Mouse (Mus musculus): ENCODE results near the gene Rnf152. TPM values are rescaled to one million over a fixed set of nuclear protein-coding genes. Genes with fewer than 3 reads are reported as not detected.
A peak's percentile ranks its signal among the peaks of the same experiment; 100 is the strongest.

Gene Rnf152
- total RNA-seq, 2 experiments from 2014 or later = 19.6 to 22.1 TPM

DNA sequence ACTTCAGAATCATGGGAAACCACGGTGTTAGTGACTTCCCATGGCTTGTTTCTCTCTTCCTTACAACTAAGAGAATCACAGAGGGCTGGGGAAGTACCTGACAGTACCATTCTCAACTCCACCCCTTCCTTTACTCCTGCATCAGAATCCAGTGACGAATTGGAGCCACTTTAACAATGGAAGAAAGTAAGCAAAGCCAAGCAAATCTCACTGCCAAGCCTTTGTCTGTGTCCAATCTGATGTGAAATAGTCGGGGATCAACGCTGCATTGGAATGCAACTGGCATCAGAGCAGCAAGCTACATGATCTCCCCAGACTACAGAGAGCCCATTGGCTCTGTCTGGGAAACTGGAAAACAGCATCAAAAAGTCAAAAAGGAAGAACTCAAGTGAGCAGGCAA is 31.9 kb downstream of the Rnf152 start:
- DNase-seq (ENCODE audit: extremely low spot score in 1 of 2, low spot score in 2 of 2) = no peak
- intact Hi-C loops (cut with DNase I) = no loop called here

DNA sequence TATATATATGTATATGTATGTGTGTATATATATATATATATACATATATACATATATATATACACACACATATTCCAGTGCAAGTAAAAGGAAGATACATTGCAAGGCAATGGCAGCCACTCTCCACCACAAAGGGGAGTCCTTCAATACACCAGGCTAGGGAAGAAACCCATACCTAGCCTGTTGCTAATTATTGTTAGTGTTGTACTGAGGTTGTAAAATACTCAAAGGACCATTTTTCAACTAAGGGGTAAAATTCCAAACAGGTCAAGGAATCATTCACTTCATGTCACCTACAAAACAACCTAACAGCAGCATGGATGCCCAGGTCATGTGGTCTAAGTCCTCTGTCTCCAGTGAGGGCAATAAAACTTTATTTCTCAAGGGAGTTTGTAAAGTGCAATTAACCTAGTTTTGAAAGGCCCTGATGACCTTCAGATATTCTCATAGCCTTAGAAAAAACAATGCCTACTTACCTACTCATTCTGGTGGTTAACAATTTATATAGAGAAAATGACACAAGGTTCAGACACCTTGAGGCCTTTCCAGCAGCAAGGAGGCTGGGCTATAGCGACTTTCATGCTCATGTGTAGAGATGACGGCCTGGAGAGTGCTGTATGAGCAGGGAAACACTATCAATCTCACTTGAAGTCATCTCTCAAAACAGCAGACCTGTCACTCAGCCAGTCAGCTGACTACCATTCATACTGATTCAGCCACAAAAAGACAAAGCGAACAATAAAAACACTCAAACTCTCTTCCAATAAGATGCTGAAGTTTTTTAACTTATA is 42.3 kb downstream of the Rnf152 start:
- no peak for DNase-seq (ENCODE audit: extremely low spot score in 1 of 2, low spot score in 2 of 2)
- intact Hi-C loops (cut with DNase I) = no loop called here

DNA sequence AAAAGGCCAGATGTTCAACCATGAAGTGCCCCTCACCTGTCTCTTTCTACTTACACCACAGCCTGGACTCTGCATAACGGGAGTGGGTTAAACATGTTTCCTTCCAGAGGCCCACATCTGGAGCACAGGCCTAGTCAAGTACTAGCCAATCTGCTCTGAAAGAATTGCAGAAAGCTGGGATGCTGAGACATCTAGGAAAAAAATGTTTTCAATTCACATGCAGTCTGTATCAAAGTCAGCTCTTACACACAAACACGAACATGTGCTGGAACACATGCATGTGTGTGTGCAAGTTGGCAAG is 44.0 kb downstream of the Rnf152 start:
- no peak for DNase-seq (ENCODE audit: extremely low spot score in 1 of 2, low spot score in 2 of 2)
- intact Hi-C loops (cut with DNase I) = no loop called here

DNA sequence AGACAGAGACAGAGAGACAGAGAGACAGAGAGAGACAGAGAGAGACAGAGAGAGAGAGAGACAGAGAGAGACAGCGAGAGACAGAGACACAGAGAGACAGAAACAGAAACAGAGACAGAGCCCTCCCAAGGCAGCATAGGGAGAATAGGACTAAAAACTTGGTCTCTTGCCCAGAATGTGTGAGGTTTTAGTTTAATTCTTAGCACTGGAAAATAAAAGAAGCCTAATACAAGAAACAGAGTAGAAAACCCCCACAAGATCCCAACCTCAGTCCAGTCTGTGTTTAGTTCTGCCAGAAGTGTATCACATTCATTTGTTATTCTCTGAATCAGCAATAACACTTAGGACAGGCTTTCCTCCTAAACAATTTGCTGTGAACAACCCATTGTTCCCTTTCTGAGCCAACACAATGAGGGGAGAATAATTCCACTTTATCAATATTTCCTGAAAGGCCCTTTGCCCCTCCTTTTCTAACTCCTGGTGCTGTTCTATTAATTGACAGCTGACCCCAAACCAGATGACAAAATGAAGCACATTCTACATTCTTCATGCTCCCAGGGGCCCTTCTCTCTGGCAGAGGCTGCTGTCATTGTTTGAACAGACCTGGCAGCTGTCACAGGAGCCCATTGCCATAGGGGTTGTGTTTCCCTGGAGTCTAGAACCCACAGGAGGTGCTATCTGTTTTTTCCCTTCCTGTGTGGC is 44.5 kb downstream of the Rnf152 start:
- DNase-seq (ENCODE audit: extremely low spot score in 1 of 2, low spot score in 2 of 2) = no peak
- intact Hi-C loops (cut with DNase I) = no loop called here

- intact Hi-C loops (cut with DNase I) = no loop called here
- no peak for DNase-seq (ENCODE audit: extremely low spot score in 1 of 2, low spot score in 2 of 2)
Observed at GRCm38 (mm10) chr1:105302164-105302563, 54.3 kb downstream of the Rnf152 start.

- peak in 1 of 2 experiments; percentile 17 for DNase-seq (ENCODE audit: extremely low spot score in 1 of 2, low spot score in 2 of 2)
Observed at GRCm38 (mm10) chr1:105301764-105302163, 54.7 kb downstream of the Rnf152 start.

GRCm38 (mm10) chr1:105291859-105292258 is 64.7 kb downstream of the Rnf152 start:
- DNase-seq (ENCODE audit: extremely low spot score in 1 of 2, low spot score in 2 of 2) = no peak
- intact Hi-C loops (cut with DNase I) = no loop called here

More at GRCm38 (mm10) chr1:105301764-105302163, 54.7 kb downstream of the Rnf152 start:
- intact Hi-C loops (cut with DNase I) = no loop called here

GRCm38 (mm10) chr1:105287536-105287935 is 69.0 kb downstream of the Rnf152 start:
- intact Hi-C loops (cut with DNase I) = no loop called here
- DNase-seq (ENCODE audit: extremely low spot score in 1 of 2, low spot score in 2 of 2) = no peak

GRCm38 (mm10) chr1:105286906-105287305 is 69.6 kb downstream of the Rnf152 start:
- intact Hi-C loops (cut with DNase I) = no loop called here
- no peak for DNase-seq (ENCODE audit: extremely low spot score in 1 of 2, low spot score in 2 of 2)

GRCm38 (mm10) chr1:105285001-105285400 is 71.5 kb downstream of the Rnf152 start:
- intact Hi-C loops (cut with DNase I) = no loop called here
- DNase-seq (ENCODE audit: extremely low spot score in 1 of 2, low spot score in 2 of 2) = no peak

DNA sequence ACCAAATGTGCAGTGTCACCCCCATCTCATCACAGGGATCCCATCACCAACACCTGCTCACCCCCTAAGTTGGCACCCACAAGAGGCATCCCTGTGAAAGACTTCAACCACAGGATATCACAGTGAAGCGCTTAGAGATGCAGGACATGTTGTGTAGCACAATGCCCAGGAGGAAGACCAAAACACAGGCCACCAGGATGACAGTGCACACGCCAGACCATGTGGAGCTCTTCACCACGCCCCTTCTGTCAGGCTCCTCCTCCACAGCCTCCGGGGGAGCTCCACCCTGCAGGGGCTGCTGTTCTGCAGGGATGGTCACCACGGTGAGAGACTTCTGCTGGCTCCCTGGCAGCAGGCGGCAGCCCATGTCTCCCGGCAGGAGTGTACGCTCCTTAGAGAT is 72.4 kb downstream of the Rnf152 start:
- DNase-seq (ENCODE audit: extremely low spot score in 1 of 2, low spot score in 2 of 2) = peak in 1 of 2 experiments; percentile 20
- intact Hi-C loops (cut with DNase I) = no loop called here

- intact Hi-C loops (cut with DNase I) = no loop called here
- no peak for DNase-seq (ENCODE audit: extremely low spot score in 1 of 2, low spot score in 2 of 2)
Observed at GRCm38 (mm10) chr1:105281277-105281676, 75.2 kb downstream of the Rnf152 start.

GRCm38 (mm10) chr1:105280160-105280559 is 76.3 kb downstream of the Rnf152 start:
- DNase-seq (ENCODE audit: extremely low spot score in 1 of 2, low spot score in 2 of 2) = no peak
- intact Hi-C loops (cut with DNase I) = no loop called here

DNA sequence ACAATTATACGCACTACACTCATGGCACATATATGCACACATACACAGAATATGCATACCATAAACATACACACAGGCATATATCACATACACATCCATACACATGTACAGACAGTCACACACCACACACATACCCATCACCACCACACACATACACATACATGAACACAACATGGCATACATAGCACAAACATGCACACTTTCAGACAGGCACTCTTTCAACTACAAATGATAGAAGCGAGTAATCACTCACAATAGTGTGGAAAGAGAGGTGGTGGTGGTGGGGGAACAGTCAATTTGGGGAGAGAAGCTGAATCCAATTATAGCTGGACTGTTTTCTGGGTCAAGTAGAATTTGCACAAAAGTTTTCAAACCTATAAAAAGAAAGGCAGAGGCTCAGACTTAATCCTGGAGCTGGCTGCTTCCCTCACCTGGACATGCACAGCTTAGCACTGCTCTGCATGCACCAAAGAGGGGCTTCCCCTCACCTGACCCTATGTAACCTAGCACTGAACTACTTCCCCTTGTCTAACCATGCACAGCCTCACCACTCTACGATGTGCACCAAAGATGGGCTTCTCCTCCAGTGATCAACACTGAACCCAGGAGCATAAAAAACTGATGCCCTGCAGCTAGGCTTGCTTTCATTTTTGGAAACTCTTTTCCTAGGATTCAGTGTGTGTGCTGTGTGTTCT is 81.9 kb downstream of the Rnf152 start:
- intact Hi-C loops (cut with DNase I) = no loop called here

GRCm38 (mm10) chr1:105271104-105271503 is 85.4 kb downstream of the Rnf152 start:
- no peak for DNase-seq (ENCODE audit: extremely low spot score in 1 of 2, low spot score in 2 of 2)
- intact Hi-C loops (cut with DNase I) = no loop called here

More for the DNA sequence above, 81.9 kb downstream of the Rnf152 start:
- no peak for DNase-seq (ENCODE audit: extremely low spot score in 1 of 2, low spot score in 2 of 2)

DNA sequence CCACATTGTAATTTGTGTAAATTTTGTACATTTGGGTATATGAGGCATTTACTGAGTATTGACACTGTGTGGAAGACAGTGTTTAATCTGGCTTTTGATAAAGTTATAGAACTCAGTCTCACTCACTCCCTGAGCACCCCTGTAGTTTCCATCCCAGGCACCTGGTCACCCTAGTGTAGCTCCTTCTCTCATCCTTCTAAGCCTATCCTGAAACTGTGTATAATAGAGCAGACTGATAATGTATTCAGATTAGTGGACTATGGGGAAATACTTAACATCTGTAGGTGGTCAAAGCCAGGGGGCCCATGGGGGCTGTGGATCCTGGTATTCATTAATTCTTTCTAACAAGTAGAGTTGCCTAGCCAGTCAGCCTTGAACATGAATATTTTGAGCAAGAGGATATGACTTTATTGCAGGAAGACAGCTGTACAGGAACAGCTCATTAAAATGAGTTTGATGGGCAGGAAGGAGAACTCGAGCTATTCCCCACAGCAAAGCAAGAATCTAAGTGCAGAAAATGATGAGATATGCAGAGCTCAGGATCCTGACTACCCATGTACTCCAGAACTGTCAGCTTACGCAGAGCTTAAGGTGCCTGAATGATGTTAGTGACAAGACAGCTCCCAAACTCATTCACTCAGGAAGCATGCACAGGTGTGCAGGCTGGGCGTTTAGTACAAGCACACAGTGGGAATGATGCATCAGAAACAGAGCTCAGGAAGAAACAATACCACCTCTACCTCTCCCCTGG is 93.1 kb downstream of the Rnf152 start:
- no peak for DNase-seq (ENCODE audit: extremely low spot score in 1 of 2, low spot score in 2 of 2)
- intact Hi-C loops (cut with DNase I) = no loop called here

GRCm38 (mm10) chr1:105260200-105260599 is 96.3 kb downstream of the Rnf152 start:
- intact Hi-C loops (cut with DNase I) = no loop called here
- DNase-seq (ENCODE audit: extremely low spot score in 1 of 2, low spot score in 2 of 2) = no peak

- intact Hi-C loops (cut with DNase I) = no loop called here
Observed at GRCm38 (mm10) chr1:105257199-105257598, 99.3 kb downstream of the Rnf152 start.

GRCm38 (mm10) chr1:105249190-105249589 is 107.3 kb downstream of the Rnf152 start:
- no peak for DNase-seq (ENCODE audit: extremely low spot score in 1 of 2, low spot score in 2 of 2)
- intact Hi-C loops (cut with DNase I) = no loop called here

More at GRCm38 (mm10) chr1:105257199-105257598, 99.3 kb downstream of the Rnf152 start:
- no peak for DNase-seq (ENCODE audit: extremely low spot score in 1 of 2, low spot score in 2 of 2)
